Comparison of ENCODE assay signal across 8 mouse cellular contexts in the genomic region with DNA sequence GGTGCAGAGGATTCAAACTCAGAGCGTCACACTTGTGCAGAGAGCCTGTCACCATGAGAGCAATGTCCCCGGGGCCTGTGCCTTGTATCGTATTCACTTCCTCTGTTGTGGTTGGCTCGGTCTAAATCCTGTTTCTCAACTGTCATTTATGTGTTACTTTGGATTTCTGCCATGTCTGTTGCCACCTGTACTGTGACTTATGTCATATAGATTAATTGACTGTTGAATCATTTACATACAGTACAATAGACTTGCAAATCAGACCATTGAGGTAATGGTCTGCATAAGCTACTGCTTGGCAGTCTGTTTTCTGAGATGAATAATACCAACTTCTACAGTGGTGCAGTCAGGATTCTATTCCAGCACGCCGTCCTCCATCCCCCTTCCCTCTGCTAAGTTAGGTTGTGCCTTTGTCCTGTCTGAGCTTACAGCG.
DNase-seq lines count a peak whose midpoint lies in the region; ATAC-seq lines count a peak whose summit lies in the region.

No protein-coding gene starts in this region.

- peak; percentile 92 for DNase-seq in heart, adult 11 months
- no peak for DNase-seq in heart, adult 9 months (ENCODE audit: low spot score in 2 of 2)
- DNase-seq in A20 (ENCODE audit: low read depth, low spot score) = peak; percentile 63
- DNase-seq in fat pad, adult 2 months (ENCODE audit: extremely low read depth, low read depth, low spot score) = peak; percentile 92
- DNase-seq in urinary bladder, postnatal 36 days (ENCODE audit: low spot score in 2 of 2) = no peak
- DNase-seq in embryo, embryonic 11 days = no peak
- DNase-seq in urinary bladder, postnatal 4 days (ENCODE audit: low spot score in 2 of 2) = no peak

- ATAC-seq in megakaryocyte progenitor cell, adult 5-6 weeks (replicated peaks; ENCODE audit: poor library complexity) = peak; percentile 83

Comparison
In these comparisons a context has a peak if more than half of its experiments do, and no peak if none do; other contexts are left out.
1. DNase-seq: peak in heart, adult 11 months (single experiment), A20 (single experiment) and fat pad, adult 2 months (single experiment); none in heart, adult 9 months (0 of 2), urinary bladder, postnatal 36 days (0 of 2), embryo, embryonic 11 days (single experiment) and urinary bladder, postnatal 4 days (0 of 2).